ENCODE assay signal across 19 mouse cellular contexts in the genomic region with DNA sequence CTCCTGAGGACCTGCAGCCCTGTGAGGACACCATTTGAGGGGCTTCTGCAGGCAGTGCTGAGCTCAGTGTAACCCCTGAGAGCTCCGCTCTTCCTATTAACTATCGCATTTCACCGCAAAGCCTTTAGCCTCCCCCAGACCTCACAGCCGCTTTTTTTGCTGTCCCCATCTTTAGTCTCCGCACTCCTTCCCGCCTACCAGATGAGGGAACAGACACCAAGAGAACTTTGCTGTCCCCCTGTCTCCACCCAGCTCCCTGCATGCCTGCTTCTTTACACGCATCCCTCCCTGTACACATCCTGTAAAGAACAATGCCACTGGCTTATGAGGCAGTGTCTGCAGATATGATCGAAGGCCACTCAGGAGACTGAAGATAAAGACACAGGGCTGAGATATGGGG.
DNase-seq lines count a peak whose midpoint lies in the region; ATAC-seq lines count a peak whose summit lies in the region.
"Had no signal": no experiment of that assay in that cellular context is flagged by ENCODE, and none has a peak within 500 bp of the region (broad histone marks: within the 10 kb centered on the region; RNA-seq: fewer than 3 reads in every experiment).

No protein-coding gene starts in this region.

- H3K4me3 ChIP-seq in forebrain, embryonic 12.5 days (replicated peaks): no peak overlapping the region
- H3K4me3 ChIP-seq in forebrain, embryonic 11.5 days (ENCODE audit: low read depth, low read length): no peak overlapping the region
- H3K4me3 ChIP-seq in hindbrain, embryonic 13.5 days: no peak overlapping the region
- no peak overlapping the region for H3K4me3 ChIP-seq in hindbrain, embryonic 12.5 days
- no peak overlapping the region for H3K4me3 ChIP-seq in hindbrain, embryonic 15.5 days
- H3K4me3 ChIP-seq in midbrain, embryonic 15.5 days: no peak overlapping the region
- H3K4me3 ChIP-seq: embryonic facial prominence, embryonic 15.5 days; erythroblast, embryonic 14.5 days; forebrain, embryonic 13.5 days; heart, embryonic 13.5 days had no signal

- no peak overlapping the region for H3K4me2 ChIP-seq in forebrain, embryonic 12.5 days
- H3K4me2 ChIP-seq in forebrain, embryonic 11.5 days (ENCODE audit: low read depth, low read length, severe bottlenecking): no peak overlapping the region
- no peak overlapping the region for H3K4me2 ChIP-seq in hindbrain, embryonic 13.5 days
- H3K4me2 ChIP-seq in hindbrain, embryonic 12.5 days (replicated peaks): no peak overlapping the region
- H3K4me2 ChIP-seq in hindbrain, embryonic 15.5 days: no peak overlapping the region
- H3K4me2 ChIP-seq in midbrain, embryonic 15.5 days: no peak overlapping the region
- H3K4me2 ChIP-seq: embryonic facial prominence, embryonic 15.5 days; forebrain, embryonic 13.5 days; heart, embryonic 13.5 days had no signal

- ATAC-seq in forebrain, embryonic 12.5 days (ENCODE audit: low FRiP score): no peak
- no peak for ATAC-seq in forebrain, embryonic 11.5 days (replicated peaks; ENCODE audit: low FRiP score)
- ATAC-seq in hindbrain, embryonic 13.5 days (ENCODE audit: low FRiP score): 0 out of 2 replicates have a peak, but pooled peaks have one; percentile 32
- ATAC-seq in hindbrain, embryonic 12.5 days (ENCODE audit: low FRiP score): no peak
- no peak for ATAC-seq in hindbrain, embryonic 15.5 days (ENCODE audit: low FRiP score, low read depth)
- 0 out of 2 replicates have a peak, but pooled peaks have one; percentile 51 for ATAC-seq in midbrain, embryonic 15.5 days (replicated peaks)
- ATAC-seq: intestine, embryonic 16.5 days had no signal

- 73% methylated on average over 8 of the region's 8 CpGs for WGBS in forebrain, embryonic 12.5 days
- WGBS in forebrain, embryonic 11.5 days: 74% methylated on average over 8 of the region's 8 CpGs
- WGBS in hindbrain, embryonic 13.5 days: 84% methylated on average over 8 of the region's 8 CpGs
- 73% methylated on average over 8 of the region's 8 CpGs for WGBS in hindbrain, embryonic 12.5 days
- WGBS in hindbrain, embryonic 15.5 days: 71% methylated on average over 8 of the region's 8 CpGs
- 66% methylated on average over 8 of the region's 8 CpGs for WGBS in midbrain, embryonic 15.5 days

- H3K27ac ChIP-seq in forebrain, embryonic 12.5 days: 0 out of 2 replicates have a peak overlapping the region, but pooled peaks have one; percentile 42
- no peak overlapping the region for H3K27ac ChIP-seq in forebrain, embryonic 11.5 days (ENCODE audit: low read depth, low read length)
- H3K27ac ChIP-seq in hindbrain, embryonic 13.5 days: peak overlapping the region; percentile 13
- no peak overlapping the region for H3K27ac ChIP-seq in hindbrain, embryonic 12.5 days
- H3K27ac ChIP-seq in hindbrain, embryonic 15.5 days (replicated peaks): peak overlapping the region; percentile 44; the same call in 1 of the 2 replicates
- H3K27ac ChIP-seq in midbrain, embryonic 15.5 days: peak overlapping the region; percentile 53
- H3K27ac ChIP-seq: embryonic facial prominence, embryonic 15.5 days; forebrain, embryonic 13.5 days; heart, embryonic 13.5 days had no signal

- H3K9me3 ChIP-seq in forebrain, embryonic 12.5 days: no peaks in the 10 kb centered on the region
- no peaks in the 10 kb centered on the region for H3K9me3 ChIP-seq in forebrain, embryonic 11.5 days (ENCODE audit: control insufficient read depth, low read length)
- no peaks in the 10 kb centered on the region for H3K9me3 ChIP-seq in hindbrain, embryonic 13.5 days
- H3K9me3 ChIP-seq in hindbrain, embryonic 12.5 days (replicated peaks): no peaks in the 10 kb centered on the region
- H3K9me3 ChIP-seq in hindbrain, embryonic 15.5 days: no peaks in the 10 kb centered on the region
- no peaks in the 10 kb centered on the region for H3K9me3 ChIP-seq in midbrain, embryonic 15.5 days
- H3K9me3 ChIP-seq: embryonic facial prominence, embryonic 15.5 days; forebrain, embryonic 13.5 days; heart, embryonic 13.5 days had no signal

- H3K4me1 ChIP-seq in forebrain, embryonic 12.5 days: peaks cover 22% of the 10 kb centered on the region
- H3K4me1 ChIP-seq in forebrain, embryonic 11.5 days (replicated peaks; ENCODE audit: control insufficient read depth, insufficient read depth, low read length): no peaks in the 10 kb centered on the region
- peaks cover 12% of the 10 kb centered on the region for H3K4me1 ChIP-seq in hindbrain, embryonic 13.5 days (replicated peaks)
- H3K4me1 ChIP-seq in hindbrain, embryonic 12.5 days: 0 out of 2 replicates have a peak, but pooled peaks cover 3% of the 10 kb centered on the region
- H3K4me1 ChIP-seq in hindbrain, embryonic 15.5 days (replicated peaks): peaks cover 18% of the 10 kb centered on the region
- peaks cover 18% of the 10 kb centered on the region for H3K4me1 ChIP-seq in midbrain, embryonic 15.5 days
- H3K4me1 ChIP-seq: embryonic facial prominence, embryonic 15.5 days; heart, embryonic 13.5 days had no signal

- DNase-seq in forebrain, embryonic 11.5 days (ENCODE audit: low spot score): no peak
- DNase-seq in gastrocnemius, postnatal 36 days: no peak
- DNase-seq in kidney, adult 8-10 months: no peak
- DNase-seq: adrenal gland, postnatal 14 days; cerebellum, adult 11-12 months; cerebellum, postnatal 10 days; gastrocnemius, postnatal 10 days; heart, postnatal 36 days; kidney, adult 2 months had no signal

- H3K27me3 ChIP-seq in forebrain, embryonic 12.5 days: peaks cover 10% of the 10 kb centered on the region; the same call in 1 of the 2 replicates
- no peaks in the 10 kb centered on the region for H3K27me3 ChIP-seq in forebrain, embryonic 11.5 days (ENCODE audit: control insufficient read depth, insufficient read depth, low read length)
- 0 out of 2 replicates have a peak, but pooled peaks cover 2% of the 10 kb centered on the region for H3K27me3 ChIP-seq in hindbrain, embryonic 13.5 days
- no peaks in the 10 kb centered on the region for H3K27me3 ChIP-seq in hindbrain, embryonic 12.5 days
- H3K27me3 ChIP-seq in hindbrain, embryonic 15.5 days: no peaks in the 10 kb centered on the region
- H3K27me3 ChIP-seq in midbrain, embryonic 15.5 days (replicated peaks): no peaks in the 10 kb centered on the region
- H3K27me3 ChIP-seq: embryonic facial prominence, embryonic 15.5 days; forebrain, embryonic 13.5 days had no signal

- intact Hi-C loops in gastrocnemius, postnatal 36 days (cut with DNase I): no loop called here

- H3K36me3 ChIP-seq in forebrain, embryonic 12.5 days (replicated peaks): no peaks in the 10 kb centered on the region
- no peaks in the 10 kb centered on the region for H3K36me3 ChIP-seq in forebrain, embryonic 11.5 days (ENCODE audit: control insufficient read depth, insufficient read depth, low read length)
- no peaks in the 10 kb centered on the region for H3K36me3 ChIP-seq in hindbrain, embryonic 13.5 days
- H3K36me3 ChIP-seq in hindbrain, embryonic 12.5 days: no peaks in the 10 kb centered on the region
- H3K36me3 ChIP-seq in hindbrain, embryonic 15.5 days: no peaks in the 10 kb centered on the region
- no peaks in the 10 kb centered on the region; the same call in 1 of the 2 replicates for H3K36me3 ChIP-seq in midbrain, embryonic 15.5 days (replicated peaks)
- H3K36me3 ChIP-seq: embryonic facial prominence, embryonic 15.5 days; heart, embryonic 13.5 days had no signal

- no peak overlapping the region for H3K9ac ChIP-seq in forebrain, embryonic 12.5 days
- no peak overlapping the region for H3K9ac ChIP-seq in forebrain, embryonic 11.5 days (ENCODE audit: low read length)
- no peak overlapping the region for H3K9ac ChIP-seq in hindbrain, embryonic 13.5 days
- no peak overlapping the region for H3K9ac ChIP-seq in hindbrain, embryonic 12.5 days
- H3K9ac ChIP-seq in hindbrain, embryonic 15.5 days: no peak overlapping the region
- H3K9ac ChIP-seq in midbrain, embryonic 15.5 days: no peak overlapping the region
- H3K9ac ChIP-seq: embryonic facial prominence, embryonic 15.5 days; forebrain, embryonic 13.5 days; heart, embryonic 13.5 days had no signal

Comparison
In these comparisons a context has a peak if more than half of its experiments do, and no peak if none do; other contexts are left out.
1. ATAC-seq: peak in hindbrain, embryonic 13.5 days (single experiment) and midbrain, embryonic 15.5 days (single experiment); none in forebrain, embryonic 12.5 days (single experiment), forebrain, embryonic 11.5 days (single experiment), hindbrain, embryonic 12.5 days (single experiment) and hindbrain, embryonic 15.5 days (single experiment).
2. H3K27ac ChIP-seq: peak in forebrain, embryonic 12.5 days (single experiment), hindbrain, embryonic 13.5 days (single experiment), hindbrain, embryonic 15.5 days (single experiment) and midbrain, embryonic 15.5 days (single experiment); none in forebrain, embryonic 11.5 days (single experiment) and hindbrain, embryonic 12.5 days (single experiment).